24 mouse cellular contexts compared by ENCODE assay signal in genomic region chr1:193379634-193380033, GRCm38 (mm10). TPM values are rescaled to one million over a fixed set of nuclear protein-coding genes. Genes with fewer than 3 reads are reported as not detected.
"Had no signal": no experiment of that assay in that cellular context is flagged by ENCODE, and none has a peak within 500 bp of the region (broad histone marks: within the 10 kb centered on the region; RNA-seq: fewer than 3 reads in every experiment).

No protein-coding gene starts in this region.

- H3K27me3 ChIP-seq: heart, embryonic 12.5 days; intestine, embryonic 15.5 days; limb, embryonic 12.5 days; liver, embryonic 13.5 days had no signal

- H3K27ac ChIP-seq: gastrocnemius, adult 2 months; heart, embryonic 10.5 days; hindbrain, embryonic 10.5 days; hindbrain, embryonic 12.5 days; hindbrain, embryonic 14.5 days; intestine, embryonic 15.5 days; layer of hippocampus, adult 2 months; limb, embryonic 10.5 days; limb, embryonic 12.5 days; liver, embryonic 13.5 days; liver, embryonic 15.5 days had no signal

- H3K4me3 ChIP-seq: gastrocnemius, adult 2 months; heart, embryonic 10.5 days; heart, embryonic 12.5 days; hindbrain, embryonic 10.5 days; hindbrain, embryonic 12.5 days; intestine, embryonic 15.5 days; layer of hippocampus, adult 2 months; limb, embryonic 10.5 days; limb, embryonic 12.5 days; liver, embryonic 13.5 days; liver, embryonic 15.5 days had no signal

- DNase-seq: gastrocnemius, adult 2 months; gastrocnemius, postnatal 10 days; heart, adult 18-20 months; heart, postnatal 10 days; heart, postnatal 4 days; kidney, adult 18-20 months; kidney, adult 8-10 months; kidney, postnatal 10 days; kidney, postnatal 25 days; kidney, postnatal 4 days; liver; liver, embryonic 13.5 days had no signal

RNA-seq across cellular contexts. Expression of gene Camk1g, which starts 9.5 kb away (rescaled TPM):
- total RNA-seq: granulocyte monocyte progenitor cell, adult 5-6 weeks had no signal
- polyA plus RNA-seq: inflammation-experienced regulatory T-cells, adult 6 months had no signal
